Mouse (Mus musculus): ENCODE results near the gene Hnrnpl. TPM values are rescaled to one million over a fixed set of nuclear protein-coding genes. Genes with fewer than 3 reads are reported as not detected.

Hnrnpl gene
- polyA plus RNA-seq, 1 experiment from 2014 or later: 297 TPM

DNA sequence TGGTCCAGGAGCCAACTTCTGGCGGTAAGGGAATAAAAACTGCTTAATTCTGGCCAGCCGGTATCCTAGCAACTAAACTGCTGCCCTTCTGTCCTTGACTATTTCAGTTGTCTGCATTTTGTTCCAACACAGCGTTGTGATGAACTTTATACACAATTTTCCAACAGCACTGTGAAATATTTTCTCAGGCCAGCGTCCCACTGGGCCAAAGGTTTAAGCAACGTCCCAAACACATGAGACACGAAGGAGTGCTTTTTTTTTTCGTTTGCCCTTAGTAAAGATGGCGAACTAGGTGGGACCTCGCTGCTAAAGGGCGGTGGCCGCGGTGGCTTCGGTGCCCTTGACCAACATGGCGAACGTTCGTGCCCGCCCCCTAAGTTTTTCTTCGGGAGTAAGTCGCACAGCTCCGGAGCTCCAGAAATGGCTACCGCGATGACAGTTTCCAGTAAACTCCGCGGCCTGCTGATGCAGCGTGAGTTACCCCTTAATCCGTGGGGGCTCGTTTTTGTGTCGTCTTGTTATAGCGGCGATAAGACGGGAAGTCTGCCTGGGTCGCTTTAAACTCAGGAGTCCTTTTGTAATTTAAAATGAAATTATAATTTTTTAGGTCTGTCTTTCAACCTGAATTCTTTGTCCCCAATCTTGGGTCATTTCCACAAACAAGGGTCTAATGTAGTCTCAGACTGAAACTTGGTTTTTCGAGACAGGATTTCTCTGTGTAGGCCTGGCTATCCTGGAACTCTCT is 16.8 kb downstream of the Hnrnpl start, which contains the start of gene Ech1:
TSS of gene Ech1 (plus strand) at position 277 of the 745 bp plus-strand sequence.
- Histone ChIP-seq H3K9me3 (replicated peaks) (no peaks in the 10 kb centered on the region), H3K9ac (peak within 1 kb of the TSS; percentile 61), H3K4me3 (peak within 1 kb of the TSS; percentile 46), H3K4me2 (replicated peaks) (peak within 1 kb of the TSS; percentile 52), H3K4me1 (peaks cover 20% of the 10 kb centered on the region), H3K27me3 (no peaks in the 10 kb centered on the region), H3K36me3 (peaks cover 37% of the 10 kb centered on the region), H3K27ac (peak within 1 kb of the TSS; percentile 78)
- ATAC-seq (ENCODE audit: low FRiP score): peak; percentile 66
- 3% methylated on average over 33 of the region's 33 CpGs for WGBS

DNA sequence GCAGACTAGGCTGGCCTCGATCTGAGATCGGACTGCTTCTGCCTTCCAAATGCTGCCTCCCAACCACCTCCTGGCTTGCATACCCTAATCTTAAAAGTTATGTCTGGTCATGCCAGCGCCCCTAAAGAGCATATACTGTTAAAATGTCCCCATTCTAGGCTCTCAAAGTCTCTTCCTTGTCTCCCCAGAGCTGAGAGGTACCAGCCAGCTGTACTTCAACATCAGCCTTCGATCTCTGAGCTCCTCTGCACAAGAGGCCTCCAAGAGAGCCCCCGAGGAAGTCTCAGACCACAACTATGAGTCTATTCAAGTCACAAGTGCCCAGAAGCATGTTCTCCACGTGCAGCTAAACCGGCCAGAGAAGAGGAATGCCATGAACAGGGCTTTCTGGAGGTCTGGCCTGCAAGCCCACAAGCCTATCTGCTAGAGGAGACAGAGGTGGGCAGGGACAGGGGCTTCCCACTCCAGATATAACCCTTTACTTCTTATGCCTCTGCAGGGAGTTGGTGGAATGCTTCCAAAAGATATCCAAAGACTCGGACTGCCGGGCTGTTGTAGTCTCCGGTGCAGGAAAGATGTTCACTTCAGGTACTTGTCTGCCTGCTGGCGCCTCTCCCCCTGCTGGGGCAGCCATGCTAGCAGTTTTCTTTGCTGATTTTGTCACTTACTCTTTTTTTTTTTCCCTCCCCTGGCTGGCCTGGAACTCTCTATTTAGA is 17.5 kb downstream of the Hnrnpl start:
- H3K9me3 ChIP-seq (replicated peaks): no peaks in the 10 kb centered on the region
- WGBS: 62% methylated on average over 11 of the region's 11 CpGs
- H3K36me3 ChIP-seq: peaks cover 36% of the 10 kb centered on the region
- H3K27me3 ChIP-seq: no peaks in the 10 kb centered on the region
- peak overlapping the region; percentile 46 for H3K4me3 ChIP-seq
- H3K9ac ChIP-seq: peak overlapping the region; percentile 61
- peak overlapping the region; percentile 78; the same call in 1 of the 2 replicates for H3K27ac ChIP-seq
- H3K4me1 ChIP-seq: peaks cover 13% of the 10 kb centered on the region
- peak overlapping the region; percentile 52 for H3K4me2 ChIP-seq (replicated peaks)
- ATAC-seq (ENCODE audit: low FRiP score): no peak

DNA sequence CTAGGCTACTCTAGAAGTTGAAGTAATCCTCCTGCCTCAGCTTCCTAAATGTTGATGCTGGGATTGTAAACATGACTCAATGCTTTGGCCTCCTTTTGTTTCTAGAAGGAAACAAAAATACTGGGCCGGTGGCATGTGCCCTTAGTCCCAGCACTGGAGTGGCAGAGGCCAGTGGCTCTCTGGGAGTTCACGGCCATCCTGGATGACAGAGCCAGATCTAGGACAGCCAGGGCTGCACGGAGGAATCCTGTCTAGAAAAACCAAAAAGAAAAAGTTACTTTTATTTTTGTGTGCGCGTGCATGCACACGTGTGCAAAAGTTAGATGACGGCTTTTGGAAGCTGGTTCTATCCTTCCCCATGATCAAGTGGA is 18.0 kb downstream of the Hnrnpl start:
- H3K4me2 ChIP-seq (replicated peaks): no peak overlapping the region
- WGBS: 89% methylated on average over 7 of the region's 7 CpGs
- no peak overlapping the region for H3K9ac ChIP-seq
- H3K9me3 ChIP-seq (replicated peaks): no peaks in the 10 kb centered on the region
- ATAC-seq (ENCODE audit: low FRiP score): no peak
- no peak overlapping the region for H3K4me3 ChIP-seq
- H3K36me3 ChIP-seq: peaks cover 34% of the 10 kb centered on the region
- H3K27ac ChIP-seq: no peak overlapping the region
- peaks cover 12% of the 10 kb centered on the region for H3K4me1 ChIP-seq
- H3K27me3 ChIP-seq: no peaks in the 10 kb centered on the region

DNA sequence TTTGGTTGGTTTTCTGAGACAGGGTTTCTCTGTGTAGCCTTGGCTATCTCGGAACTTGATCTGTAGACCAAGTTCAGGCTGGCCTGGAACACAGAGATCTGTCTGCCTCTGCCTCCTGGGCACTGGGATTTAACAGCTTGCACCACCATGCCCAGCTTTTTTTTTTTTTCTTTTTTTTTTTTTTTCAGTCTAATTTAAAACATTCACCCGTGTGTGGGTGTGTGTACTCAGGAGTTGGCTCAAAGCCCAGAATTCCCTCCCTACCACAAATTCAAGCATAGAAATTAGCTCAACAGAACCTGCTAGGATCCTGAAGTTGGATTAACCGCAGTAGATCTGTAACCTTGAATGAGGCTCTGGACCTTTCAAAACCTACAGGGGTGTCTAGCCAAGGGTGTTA is 19.0 kb downstream of the Hnrnpl start:
- Histone ChIP-seq H3K9ac (no peak overlapping the region), H3K27ac (no peak overlapping the region), H3K4me3 (no peak overlapping the region), H3K9me3 (replicated peaks) (no peaks in the 10 kb centered on the region), H3K4me1 (peaks cover 12% of the 10 kb centered on the region), H3K36me3 (peaks cover 33% of the 10 kb centered on the region), H3K4me2 (replicated peaks) (no peak overlapping the region), H3K27me3 (no peaks in the 10 kb centered on the region)
- ATAC-seq (ENCODE audit: low FRiP score): no peak
- 75% methylated on average over 3 of the region's 3 CpGs for whole genome bisulfite sequencing

DNA sequence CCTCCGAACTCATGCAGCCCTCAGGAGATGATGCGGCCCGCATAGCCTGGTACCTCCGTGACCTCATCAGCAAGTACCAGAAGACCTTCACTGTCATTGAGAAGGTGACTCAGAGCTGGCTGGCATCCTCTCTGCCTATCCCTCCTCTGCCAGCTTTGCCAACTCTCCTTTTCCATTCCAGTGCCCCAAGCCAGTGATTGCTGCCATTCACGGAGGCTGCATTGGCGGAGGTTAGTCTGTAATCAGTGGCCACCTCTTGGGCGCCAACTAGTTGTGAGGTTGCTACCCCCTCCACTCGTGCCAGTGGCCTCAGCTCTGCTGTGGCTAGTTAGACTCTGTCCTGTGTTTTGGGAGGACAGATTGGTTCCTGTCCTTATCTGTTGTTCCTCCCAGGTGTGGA is 21.5 kb downstream of the Hnrnpl start:
- no peak overlapping the region for H3K4me3 ChIP-seq
- no peak overlapping the region for H3K4me2 ChIP-seq (replicated peaks)
- H3K27ac ChIP-seq: no peak overlapping the region
- H3K36me3 ChIP-seq: peaks cover 25% of the 10 kb centered on the region
- no peak for ATAC-seq (ENCODE audit: low FRiP score)
- no peaks in the 10 kb centered on the region for H3K27me3 ChIP-seq
- peaks cover 6% of the 10 kb centered on the region for H3K4me1 ChIP-seq
- H3K9me3 ChIP-seq (replicated peaks): no peaks in the 10 kb centered on the region
- 92% methylated on average over 8 of the region's 8 CpGs for WGBS
- H3K9ac ChIP-seq: no peak overlapping the region

DNA sequence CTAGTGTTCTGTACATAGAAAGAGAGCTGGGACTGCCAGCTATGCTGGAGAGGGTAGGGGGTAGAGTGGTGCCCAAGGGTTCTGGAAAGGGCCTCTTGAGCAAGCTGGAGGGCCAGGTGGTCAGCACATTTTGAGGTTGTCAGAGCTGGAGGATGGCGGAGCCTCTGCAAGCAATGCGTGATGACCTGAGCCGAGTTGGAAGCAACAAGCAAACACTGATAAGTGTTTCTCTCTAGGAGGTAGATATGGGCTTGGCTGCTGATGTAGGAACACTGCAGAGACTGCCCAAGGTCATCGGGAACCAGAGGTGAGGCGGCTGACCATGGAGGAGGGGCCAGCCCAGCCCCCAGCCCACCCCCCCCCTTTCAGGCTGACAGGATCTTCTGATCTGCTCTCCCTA is 22.6 kb downstream of the Hnrnpl start:
- ATAC-seq (ENCODE audit: low FRiP score): no peak
- H3K36me3 ChIP-seq: peaks cover 25% of the 10 kb centered on the region
- no peak overlapping the region for H3K27ac ChIP-seq
- H3K9me3 ChIP-seq (replicated peaks): no peaks in the 10 kb centered on the region
- H3K27me3 ChIP-seq: no peaks in the 10 kb centered on the region
- H3K4me2 ChIP-seq (replicated peaks): no peak overlapping the region
- WGBS: 88% methylated on average over 5 of the region's 5 CpGs
- H3K4me1 ChIP-seq: peaks cover under 1% of the 10 kb centered on the region
- no peak overlapping the region for H3K9ac ChIP-seq
- no peak overlapping the region for H3K4me3 ChIP-seq

DNA sequence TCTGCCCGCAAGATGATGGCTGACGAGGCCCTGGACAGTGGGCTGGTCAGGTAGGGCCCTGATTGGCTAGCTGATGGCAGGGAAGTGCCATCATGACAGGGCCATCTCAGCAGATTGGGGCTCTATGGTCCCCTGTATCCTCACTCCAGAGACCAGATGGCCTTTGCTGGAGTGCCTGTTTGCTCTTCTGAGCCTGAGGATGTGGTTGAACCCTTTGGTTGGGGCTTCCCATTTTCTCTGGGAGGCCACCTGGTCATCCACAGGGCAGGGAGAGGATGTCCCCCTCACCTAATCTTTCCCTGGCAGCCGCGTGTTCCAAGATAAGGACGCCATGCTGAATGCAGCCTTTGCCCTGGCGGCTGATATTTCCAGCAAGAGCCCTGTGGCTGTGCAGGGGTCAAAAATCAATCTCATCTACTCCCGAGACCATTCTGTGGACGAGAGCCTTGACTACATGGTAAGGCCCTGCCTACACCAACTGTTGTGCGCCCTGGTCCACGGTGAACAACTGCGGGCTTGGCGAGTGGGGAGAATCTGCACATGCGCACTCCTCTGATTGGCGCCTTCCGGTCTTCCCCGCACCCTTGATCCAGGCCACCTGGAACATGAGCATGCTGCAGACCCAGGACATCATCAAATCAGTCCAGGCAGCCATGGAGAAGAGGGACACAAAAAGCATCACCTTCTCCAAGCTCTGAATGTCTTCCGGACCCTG is 23.2 kb downstream of the Hnrnpl start:
- Histone ChIP-seq H3K9me3 (replicated peaks) (no peaks in the 10 kb centered on the region), H3K4me2 (replicated peaks) (no peak overlapping the region), H3K27me3 (no peaks in the 10 kb centered on the region), H3K36me3 (peaks cover 25% of the 10 kb centered on the region), H3K4me3 (no peak overlapping the region), H3K4me1 (no peaks in the 10 kb centered on the region), H3K9ac (no peak overlapping the region), H3K27ac (no peak overlapping the region)
- WGBS: 93% methylated on average over 17 of the region's 17 CpGs
- ATAC-seq (ENCODE audit: low FRiP score): no peak

DNA sequence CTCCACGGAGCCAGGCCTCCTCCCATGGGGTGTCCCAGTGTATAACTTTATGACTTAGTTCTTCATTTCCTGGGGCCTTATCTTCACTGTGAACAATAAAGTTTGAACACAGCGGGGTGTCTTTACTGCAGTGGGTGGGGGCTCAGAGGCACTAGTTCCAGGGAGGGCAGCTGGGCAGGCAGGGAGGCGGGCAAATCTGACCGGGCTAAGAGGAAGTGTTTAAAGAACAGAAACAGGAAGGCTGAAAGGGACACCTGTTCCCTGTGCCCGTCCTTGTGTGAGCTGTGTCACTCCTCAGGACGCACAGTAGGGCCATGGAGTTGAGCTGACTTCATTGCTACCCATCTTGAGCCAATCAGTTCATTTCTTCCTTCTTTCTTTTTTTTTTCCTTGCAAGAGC is 23.8 kb downstream of the Hnrnpl start:
- no peaks in the 10 kb centered on the region for H3K27me3 ChIP-seq
- H3K36me3 ChIP-seq: peaks cover 25% of the 10 kb centered on the region
- no peaks in the 10 kb centered on the region for H3K9me3 ChIP-seq (replicated peaks)
- no peak overlapping the region for H3K4me2 ChIP-seq (replicated peaks)
- no peak overlapping the region for H3K4me3 ChIP-seq
- 83% methylated on average over 6 of the region's 6 CpGs for WGBS
- H3K27ac ChIP-seq: no peak overlapping the region
- H3K4me1 ChIP-seq: no peaks in the 10 kb centered on the region
- no peak overlapping the region for H3K9ac ChIP-seq
- no peak for ATAC-seq (ENCODE audit: low FRiP score)

DNA sequence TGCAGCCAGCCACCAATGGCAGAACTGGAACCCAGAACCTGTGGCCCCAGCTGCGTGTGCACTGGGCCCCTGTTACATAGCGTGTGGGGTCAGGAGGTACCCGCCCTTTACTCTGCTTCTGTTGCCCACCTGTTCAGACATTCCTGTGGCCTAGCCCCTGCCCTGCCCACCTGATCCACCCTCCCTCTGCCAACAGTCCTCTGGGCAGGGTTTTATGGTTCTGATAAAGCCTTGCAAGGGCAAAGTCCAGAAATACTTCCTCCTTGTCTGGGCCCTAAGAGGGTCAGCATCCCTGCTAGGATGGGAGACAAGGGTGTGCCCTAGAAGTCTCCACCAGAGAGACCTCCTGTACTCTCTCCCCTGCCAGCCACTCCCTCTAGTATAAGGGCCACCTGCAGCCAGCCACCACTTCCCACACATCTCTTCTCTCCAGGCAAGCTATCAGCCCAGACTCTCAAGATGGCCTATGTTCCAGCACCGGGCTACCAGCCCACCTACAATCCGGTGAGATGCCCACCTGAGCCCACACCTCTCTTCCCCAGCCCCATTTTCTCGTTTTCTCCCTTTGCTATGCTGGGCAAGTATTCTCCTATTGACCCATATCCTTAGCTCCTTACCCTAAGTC is 25.5 kb downstream of the Hnrnpl start, which contains the start of gene Lgals4:
TSS of gene Lgals4 (plus strand) at position 132 of the 625 bp plus-strand sequence.
- no peak within 1 kb of the TSS for H3K27ac ChIP-seq
- 89% methylated on average over 6 of the region's 6 CpGs for WGBS
- H3K9me3 ChIP-seq (replicated peaks): no peaks in the 10 kb centered on the region
- H3K9ac ChIP-seq: no peak within 1 kb of the TSS
- H3K4me1 ChIP-seq: no peaks in the 10 kb centered on the region
- H3K27me3 ChIP-seq: no peaks in the 10 kb centered on the region
- no peak for ATAC-seq (ENCODE audit: low FRiP score)
- H3K4me2 ChIP-seq (replicated peaks): no peak within 1 kb of the TSS
- no peak within 1 kb of the TSS for H3K4me3 ChIP-seq
- H3K36me3 ChIP-seq: peaks cover 25% of the 10 kb centered on the region

DNA sequence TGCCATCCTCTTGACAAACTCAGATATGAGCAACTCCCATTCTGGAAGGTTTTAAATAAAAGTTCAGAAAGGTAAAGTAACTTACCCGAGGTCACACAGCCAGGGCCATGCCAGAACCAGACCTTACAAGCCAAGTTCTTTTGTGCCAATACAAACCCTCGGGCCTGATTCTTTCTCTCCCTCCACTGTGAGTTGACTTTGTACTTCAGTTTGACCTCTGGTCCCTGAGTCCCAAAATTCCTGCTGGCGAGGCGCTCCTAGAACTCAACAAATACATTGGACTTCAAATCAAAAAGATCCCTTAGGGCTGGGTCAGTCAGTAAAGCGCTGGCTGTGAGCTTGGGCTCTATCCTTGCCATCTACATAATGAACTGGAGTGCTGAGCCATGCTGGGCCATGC is 28.6 kb downstream of the Hnrnpl start:
- Histone ChIP-seq H3K9me3 (replicated peaks) (no peaks in the 10 kb centered on the region), H3K4me3 (no peak overlapping the region)

DNA sequence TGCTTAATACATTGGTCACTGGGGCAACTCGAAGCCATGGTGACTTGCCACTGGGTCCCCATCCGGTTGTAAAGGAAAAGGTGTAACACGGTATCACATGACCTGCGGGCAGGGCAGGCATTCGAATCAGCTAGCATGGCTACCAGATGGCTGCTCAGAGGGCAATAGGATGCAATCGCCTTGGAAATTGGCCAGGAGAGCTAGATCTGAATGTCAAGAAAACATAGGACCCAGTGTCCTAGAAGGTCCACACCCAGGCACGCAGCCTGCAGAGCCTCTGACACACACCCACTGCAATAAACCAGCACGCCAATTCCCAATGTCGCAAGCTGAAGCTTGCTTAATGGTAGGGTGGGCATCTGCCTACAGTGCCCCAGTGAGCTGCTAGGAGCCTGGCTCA is 30.0 kb downstream of the Hnrnpl start:
- WGBS: 85% methylated on average over 9 of the region's 9 CpGs
- Histone ChIP-seq H3K9ac (no peak overlapping the region), H3K4me1 (no peaks in the 10 kb centered on the region), H3K27ac (no peak overlapping the region), H3K9me3 (replicated peaks) (no peaks in the 10 kb centered on the region), H3K4me2 (replicated peaks) (no peak overlapping the region), H3K36me3 (no peaks in the 10 kb centered on the region), H3K4me3 (no peak overlapping the region), H3K27me3 (no peaks in the 10 kb centered on the region)
- ATAC-seq (ENCODE audit: low FRiP score): no peak

More for the DNA sequence above, 28.6 kb downstream of the Hnrnpl start:
- 81% methylated on average over 5 of the region's 5 CpGs for WGBS
- no peak overlapping the region for H3K9ac ChIP-seq
- no peak overlapping the region for H3K4me2 ChIP-seq (replicated peaks)
- no peaks in the 10 kb centered on the region for H3K27me3 ChIP-seq
- no peaks in the 10 kb centered on the region for H3K4me1 ChIP-seq
- H3K36me3 ChIP-seq: peaks cover 2% of the 10 kb centered on the region; the same call in 1 of the 2 replicates
- no peak overlapping the region for H3K27ac ChIP-seq
- no peak for ATAC-seq (ENCODE audit: low FRiP score)

DNA sequence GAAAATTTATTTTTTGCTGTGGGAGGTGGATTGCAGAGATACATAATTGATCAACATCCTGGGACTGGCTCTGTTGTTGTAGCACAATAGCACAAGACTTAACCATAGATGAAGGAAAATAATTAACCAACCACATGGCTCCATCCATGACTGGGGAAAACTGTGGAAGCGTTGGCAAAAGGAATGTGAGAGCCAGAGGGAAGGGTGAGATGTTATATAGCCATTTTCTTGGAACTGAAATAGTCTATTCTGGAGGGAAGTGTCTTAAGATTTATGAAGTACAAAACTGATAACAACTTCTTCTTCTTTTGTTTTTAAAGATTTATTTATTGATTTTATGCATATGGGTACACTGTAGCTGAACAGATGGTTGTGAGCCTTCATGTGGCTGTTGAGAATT is 38.9 kb downstream of the Hnrnpl start:
- Histone ChIP-seq H3K27ac (no peak overlapping the region), H3K36me3 (no peaks in the 10 kb centered on the region)

More for the DNA sequence above, 38.9 kb downstream of the Hnrnpl start:
- H3K9me3 ChIP-seq (replicated peaks): 0 out of 2 replicates have a peak, but pooled peaks cover 5% of the 10 kb centered on the region
- 83% methylated on average over 1 of the region's 1 CpGs for WGBS
- no peak overlapping the region for H3K4me3 ChIP-seq
- H3K9ac ChIP-seq: no peak overlapping the region
- no peak for ATAC-seq (ENCODE audit: low FRiP score)
- no peak overlapping the region for H3K4me2 ChIP-seq (replicated peaks)
- H3K4me1 ChIP-seq: no peaks in the 10 kb centered on the region
- no peaks in the 10 kb centered on the region for H3K27me3 ChIP-seq

Measured in hindbrain, embryonic 12.5 days (tissue).